Mouse (Mus musculus) erythroblast, embryonic 14.5 days (primary cell): ENCODE measurements at regions not wholly inside any gene's neighbourhood (a gene's known extent, or its start where the extent isn't known, plus 50 kb on each side); places are given as distances from the start of the nearest gene placed in this dataset.

Experiments
- GATA1 ChIP-seq: IDR thresholded peaks from 2 replicates; pipeline ENCODE4 v1.6.1; 2012; ENCODE audit warnings: low read length, inconsistent platforms, mixed read lengths
- TAL1 ChIP-seq: IDR thresholded peaks from 3 replicates; pipeline ENCODE4 v1.6.1; 2012; ENCODE audit warnings: low read length, inconsistent platforms, mixed read lengths

DNA sequence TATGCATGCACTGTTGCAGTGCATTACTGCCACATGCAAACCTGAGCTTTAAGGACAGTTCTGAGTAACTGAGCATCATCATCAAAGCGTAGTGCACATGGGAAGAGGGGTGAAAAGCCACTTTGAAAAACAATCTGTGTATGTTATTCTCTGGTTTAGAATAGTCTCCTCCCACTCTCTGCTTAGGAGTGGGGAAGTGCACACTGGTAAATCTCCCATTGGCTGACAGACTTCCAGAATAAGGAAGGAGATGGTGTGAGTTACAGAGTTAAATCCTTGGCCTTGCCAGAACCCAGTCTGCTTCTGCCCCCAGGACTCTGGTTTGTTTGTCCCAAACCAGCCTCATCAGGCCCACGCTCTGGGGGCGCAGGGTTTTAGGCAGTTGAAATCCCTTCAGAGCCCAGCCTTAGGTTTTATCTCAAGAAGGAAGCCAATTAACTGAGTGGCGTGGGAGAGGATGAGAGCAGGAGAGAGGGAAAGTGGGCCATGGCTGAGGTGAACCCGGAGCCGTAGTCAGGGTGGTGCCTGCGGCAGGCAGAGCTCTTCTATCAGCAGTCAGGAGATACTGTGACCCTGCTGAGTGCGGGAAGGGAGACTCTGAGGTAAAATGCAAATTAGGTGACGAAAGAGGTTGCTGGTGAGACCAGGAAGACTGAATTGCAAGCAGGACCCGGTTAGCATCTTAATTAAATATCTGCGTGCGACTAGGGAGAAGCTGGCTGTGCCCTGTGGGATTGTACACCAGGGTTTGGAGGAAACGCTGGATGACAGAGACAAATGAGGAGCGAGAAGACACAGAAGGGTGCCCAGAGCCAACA lies 166.0 kb downstream of the Setd4 start:
- TF ChIP-seq GATA1 (no peak), TAL1 (no peak)
